Comparison of ENCODE assay signal across 9 mouse cellular contexts in the genomic region with DNA sequence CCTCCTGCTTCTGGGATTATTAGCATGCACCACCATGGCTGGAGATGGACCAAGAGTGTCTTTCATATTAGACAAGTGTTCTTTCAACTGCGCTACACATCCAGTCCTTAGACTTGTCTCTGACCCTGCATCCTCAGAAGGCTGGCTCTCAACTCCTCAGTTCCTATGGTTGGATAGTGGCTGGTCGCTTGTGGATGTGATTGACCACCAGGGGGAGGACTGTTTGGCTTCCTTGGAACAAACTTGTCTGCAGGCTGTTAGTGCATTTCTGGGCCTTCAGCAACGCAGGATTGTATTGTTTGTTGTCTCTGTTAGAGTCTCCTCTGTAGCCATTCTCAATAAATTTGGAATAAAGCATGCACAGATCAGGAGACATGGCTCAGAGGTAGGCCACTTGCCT. TPM values are rescaled to one million over a fixed set of nuclear protein-coding genes. Genes with fewer than 3 reads are reported as not detected.
DNase-seq lines count a peak whose midpoint lies in the region; ATAC-seq and TF ChIP-seq lines count a peak whose summit lies in the region.
"Had no signal": no experiment of that assay in that cellular context is flagged by ENCODE, and none has a peak within 500 bp of the region (broad histone marks: within the 10 kb centered on the region; RNA-seq: fewer than 3 reads in every experiment).

No protein-coding gene starts in this region.

- intact Hi-C loops in gastrocnemius, postnatal 14 days (cut with DNase I; ENCODE audit: low total_unique reads), result loop anchor here (10.0 kb wide), 1 partner anchor 155 kb away; no protein-coding TSS in a partner anchor

- WGBS in forebrain, postnatal 0 days, result 44% methylated on average over 3 of the region's 3 CpGs
- 50% methylated on average over 3 of the region's 3 CpGs for WGBS in forebrain, embryonic 13.5 days
- WGBS in midbrain, embryonic 14.5 days, result 50% methylated on average over 3 of the region's 3 CpGs
- 47% methylated on average over 3 of the region's 3 CpGs for WGBS in midbrain, embryonic 15.5 days

- no peaks in the 10 kb centered on the region for H3K4me1 ChIP-seq in forebrain, postnatal 0 days (ENCODE audit: insufficient read depth)
- H3K4me1 ChIP-seq in forebrain, embryonic 13.5 days, result no peaks in the 10 kb centered on the region
- no peaks in the 10 kb centered on the region for H3K4me1 ChIP-seq in midbrain, embryonic 14.5 days (ENCODE audit: control insufficient read depth, insufficient read depth, low read length)
- H3K4me1 ChIP-seq in midbrain, embryonic 15.5 days, result no peaks in the 10 kb centered on the region
- H3K4me1 ChIP-seq: stomach, embryonic 15.5 days had no signal

- ATAC-seq in forebrain, postnatal 0 days, result peak; percentile 56
- no peak for ATAC-seq in forebrain, embryonic 13.5 days
- ATAC-seq in midbrain, embryonic 14.5 days (ENCODE audit: low FRiP score, low TSS enrichment), result no peak
- no peak for ATAC-seq in midbrain, embryonic 15.5 days (replicated peaks)

- TF ChIP-seq CTCF in forebrain, postnatal 0 days (IDR thresholded peaks at IDR 0.05; ENCODE audit: low read depth), result peak; percentile 81

- no peak overlapping the region for H3K27ac ChIP-seq in forebrain, postnatal 0 days (ENCODE audit: low read depth, low read length)
- H3K27ac ChIP-seq in forebrain, embryonic 13.5 days, result no peak overlapping the region
- no peak overlapping the region for H3K27ac ChIP-seq in midbrain, embryonic 14.5 days (replicated peaks; ENCODE audit: low read depth, low read length)
- H3K27ac ChIP-seq in midbrain, embryonic 15.5 days, result no peak overlapping the region
- H3K27ac ChIP-seq: stomach, embryonic 15.5 days had no signal

- no peak overlapping the region for H3K4me3 ChIP-seq in forebrain, postnatal 0 days (ENCODE audit: low read depth, low read length)
- H3K4me3 ChIP-seq in forebrain, embryonic 13.5 days, result no peak overlapping the region
- no peak overlapping the region for H3K4me3 ChIP-seq in midbrain, embryonic 14.5 days (replicated peaks; ENCODE audit: low read depth, low read length)
- no peak overlapping the region for H3K4me3 ChIP-seq in midbrain, embryonic 15.5 days
- H3K4me3 ChIP-seq: stomach, embryonic 15.5 days had no signal

- peak; percentile 69 for DNase-seq in forebrain, postnatal 0 days
- DNase-seq in midbrain, embryonic 14.5 days, result peak; percentile 74
- DNase-seq in brain, adult 2 months (ENCODE audit: low read depth, low spot score), result peak; percentile 69
- peak; percentile 36 for DNase-seq in gastrocnemius, postnatal 14 days
- peak; percentile 25 for DNase-seq in lung, postnatal 25 days (ENCODE audit: low spot score)
- no peak for DNase-seq in thymus, postnatal 10 days (ENCODE audit: low spot score in 2 of 2)

- no peak overlapping the region for H3K4me2 ChIP-seq in forebrain, postnatal 0 days (ENCODE audit: low read depth)
- no peak overlapping the region for H3K4me2 ChIP-seq in forebrain, embryonic 13.5 days
- H3K4me2 ChIP-seq in midbrain, embryonic 14.5 days (ENCODE audit: low read length), result no peak overlapping the region
- no peak overlapping the region for H3K4me2 ChIP-seq in midbrain, embryonic 15.5 days
- H3K4me2 ChIP-seq: stomach, embryonic 15.5 days had no signal

- no peaks in the 10 kb centered on the region for H3K36me3 ChIP-seq in forebrain, postnatal 0 days (ENCODE audit: insufficient read depth)
- no peaks in the 10 kb centered on the region for H3K36me3 ChIP-seq in forebrain, embryonic 13.5 days (ENCODE audit: poor library complexity, severe bottlenecking)
- no peaks in the 10 kb centered on the region for H3K36me3 ChIP-seq in midbrain, embryonic 14.5 days (ENCODE audit: control insufficient read depth, insufficient read depth, low read length)
- no peaks in the 10 kb centered on the region for H3K36me3 ChIP-seq in midbrain, embryonic 15.5 days (replicated peaks)
- H3K36me3 ChIP-seq: stomach, embryonic 15.5 days had no signal

- H3K9ac ChIP-seq in forebrain, postnatal 0 days, result no peak overlapping the region
- H3K9ac ChIP-seq in forebrain, embryonic 13.5 days, result no peak overlapping the region
- no peak overlapping the region for H3K9ac ChIP-seq in midbrain, embryonic 14.5 days (replicated peaks; ENCODE audit: low read length)
- H3K9ac ChIP-seq in midbrain, embryonic 15.5 days, result no peak overlapping the region
- H3K9ac ChIP-seq: stomach, embryonic 15.5 days had no signal

- H3K27me3 ChIP-seq in forebrain, postnatal 0 days (ENCODE audit: insufficient read depth, low read length), result no peaks in the 10 kb centered on the region
- H3K27me3 ChIP-seq in forebrain, embryonic 13.5 days, result no peaks in the 10 kb centered on the region
- no peaks in the 10 kb centered on the region for H3K27me3 ChIP-seq in midbrain, embryonic 14.5 days (ENCODE audit: control insufficient read depth, insufficient read depth, low read length)
- H3K27me3 ChIP-seq in midbrain, embryonic 15.5 days (replicated peaks), result no peaks in the 10 kb centered on the region
- H3K27me3 ChIP-seq: stomach, embryonic 15.5 days had no signal

- H3K9me3 ChIP-seq in forebrain, postnatal 0 days (ENCODE audit: low read length), result no peaks in the 10 kb centered on the region
- no peaks in the 10 kb centered on the region for H3K9me3 ChIP-seq in forebrain, embryonic 13.5 days (replicated peaks)
- H3K9me3 ChIP-seq in midbrain, embryonic 14.5 days (ENCODE audit: control insufficient read depth, low read length), result no peaks in the 10 kb centered on the region
- no peaks in the 10 kb centered on the region for H3K9me3 ChIP-seq in midbrain, embryonic 15.5 days
- H3K9me3 ChIP-seq: stomach, embryonic 15.5 days had no signal

RNA-seq across cellular contexts. Expression of a gene that starts 55.4 kb away (rescaled TPM):
- 88.9 and 120 TPM in 2 replicates for total RNA-seq in forebrain, postnatal 0 days (2014; rRNA removed)
- 31.6 and 48.3 TPM in 2 replicates for polyA plus RNA-seq in forebrain, postnatal 0 days (2015; fragmentation: Nextera tagmentation; extraction: Ambion mirVana)
- polyA plus RNA-seq in forebrain, embryonic 13.5 days (2015; fragmentation: Nextera tagmentation; extraction: Ambion mirVana), result 15.9 and 17.7 TPM in 2 replicates
- 41.8 and 42.8 TPM in 2 replicates for polyA plus RNA-seq in midbrain, embryonic 14.5 days (2014; fragmentation: Nextera tagmentation; extraction: Ambion mirVana)
- polyA plus RNA-seq in midbrain, embryonic 15.5 days (2015; fragmentation: Nextera tagmentation; extraction: Ambion mirVana), result 37.7 and 41.2 TPM in 2 replicates
- total RNA-seq in gastrocnemius, postnatal 14 days (2021), result 10 to 100 TPM; 10.7 to 11.8 TPM

Comparison
In these comparisons a context has a peak if more than half of its experiments do, and no peak if none do; other contexts are left out.
1. DNase-seq: peak in forebrain, postnatal 0 days (single experiment), midbrain, embryonic 14.5 days (single experiment), brain, adult 2 months (single experiment), gastrocnemius, postnatal 14 days (single experiment) and lung, postnatal 25 days (single experiment); none in thymus, postnatal 10 days (0 of 2).